Comparison of ENCODE assay signal across 31 mouse cellular contexts in genomic region chr19:34468794-34469193, GRCm38 (mm10). TPM values are rescaled to one million over a fixed set of nuclear protein-coding genes. Genes with fewer than 3 reads are reported as not detected.
"Had no signal": no experiment of that assay in that cellular context is flagged by ENCODE, and none has a peak within 500 bp of the region (broad histone marks: within the 10 kb centered on the region; RNA-seq: fewer than 3 reads in every experiment).

No protein-coding gene starts in this region.

- H3K4me2 ChIP-seq: limb, embryonic 12.5 days; limb, embryonic 13.5 days; limb, embryonic 15.5 days; liver, embryonic 11.5 days; liver, embryonic 12.5 days; liver, embryonic 13.5 days; liver, embryonic 15.5 days; lung, embryonic 14.5 days; lung, embryonic 15.5 days; midbrain, embryonic 11.5 days; midbrain, embryonic 12.5 days; midbrain, embryonic 13.5 days; midbrain, embryonic 15.5 days; neural tube, embryonic 12.5 days had no signal

- H3K4me3 ChIP-seq: limb, embryonic 10.5 days; limb, embryonic 12.5 days; limb, embryonic 13.5 days; limb, embryonic 15.5 days; liver, embryonic 12.5 days; liver, embryonic 13.5 days; liver, embryonic 15.5 days; lung, embryonic 15.5 days; megakaryocyte, embryonic 14.5 days; midbrain, embryonic 10.5 days; midbrain, embryonic 12.5 days; midbrain, embryonic 13.5 days; midbrain, embryonic 15.5 days; neural tube, embryonic 12.5 days had no signal

- H3K27ac ChIP-seq: limb, embryonic 10.5 days; limb, embryonic 12.5 days; limb, embryonic 13.5 days; limb, embryonic 15.5 days; liver, embryonic 12.5 days; liver, embryonic 13.5 days; liver, embryonic 14.5 days; liver, embryonic 15.5 days; lung, embryonic 15.5 days; macrophage; midbrain, embryonic 10.5 days; midbrain, embryonic 12.5 days; midbrain, embryonic 13.5 days; midbrain, embryonic 15.5 days; neural tube, embryonic 12.5 days had no signal

- H3K36me3 ChIP-seq: limb, embryonic 10.5 days; limb, embryonic 12.5 days; limb, embryonic 13.5 days; limb, embryonic 15.5 days; liver, embryonic 12.5 days; liver, embryonic 13.5 days; liver, embryonic 15.5 days; lung, embryonic 15.5 days; midbrain, embryonic 10.5 days; midbrain, embryonic 12.5 days; midbrain, embryonic 13.5 days; midbrain, embryonic 15.5 days; neural tube, embryonic 12.5 days had no signal

- H3K9ac ChIP-seq: limb, embryonic 12.5 days; limb, embryonic 13.5 days; limb, embryonic 15.5 days; liver, embryonic 12.5 days; liver, embryonic 13.5 days; liver, embryonic 14.5 days; liver, embryonic 15.5 days; liver, postnatal 0 days; lung, embryonic 14.5 days; lung, embryonic 15.5 days; midbrain, embryonic 12.5 days; midbrain, embryonic 13.5 days; midbrain, embryonic 15.5 days; neural tube, embryonic 12.5 days had no signal

- DNase-seq: left cerebral cortex, postnatal 4 days; liver; liver, embryonic 13.5 days; liver, postnatal 0 days; lung, adult 18-20 months; lung, adult 2 months; lung, embryonic 14.5 days; lung, postnatal 10 days; lung, postnatal 14 days; lung, postnatal 36 days; lung, postnatal 4 days; midbrain, embryonic 14.5 days had no signal

- H3K4me1 ChIP-seq: limb, embryonic 10.5 days; limb, embryonic 12.5 days; limb, embryonic 13.5 days; limb, embryonic 15.5 days; liver, embryonic 12.5 days; liver, embryonic 13.5 days; liver, embryonic 15.5 days; lung, embryonic 15.5 days; midbrain, embryonic 12.5 days; midbrain, embryonic 13.5 days; midbrain, embryonic 15.5 days; neural tube, embryonic 12.5 days had no signal

- H3K9me3 ChIP-seq: limb, embryonic 10.5 days; limb, embryonic 12.5 days; limb, embryonic 13.5 days; limb, embryonic 15.5 days; liver, embryonic 12.5 days; liver, embryonic 13.5 days; liver, embryonic 15.5 days; lung, embryonic 15.5 days; midbrain, embryonic 10.5 days; midbrain, embryonic 12.5 days; midbrain, embryonic 13.5 days; midbrain, embryonic 15.5 days; neural tube, embryonic 12.5 days had no signal

- ATAC-seq: liver, embryonic 12.5 days; liver, postnatal 0 days; lung, postnatal 0 days; midbrain, embryonic 13.5 days; midbrain, embryonic 15.5 days; midbrain, embryonic 16.5 days had no signal

RNA-seq across cellular contexts. Expression of gene Ch25h, which starts 6.2 kb away (rescaled TPM):
- polyA plus RNA-seq: macrophage had no signal
